Mouse (Mus musculus): ENCODE measurements around the gene Gm2663. TPM values are rescaled to one million over a fixed set of nuclear protein-coding genes. Genes with fewer than 3 reads are reported as not detected.
"Not testable (repeated sequence)": the region's sequence is repeated elsewhere in the genome, so short reads cannot be mapped to it uniquely, and the experiment has no call there.

Gene Gm2663
- polyA plus RNA-seq (2012; ENCODE audit: insufficient read depth, insufficient read length, missing spikeins) = not detected in 2 replicates

DNA sequence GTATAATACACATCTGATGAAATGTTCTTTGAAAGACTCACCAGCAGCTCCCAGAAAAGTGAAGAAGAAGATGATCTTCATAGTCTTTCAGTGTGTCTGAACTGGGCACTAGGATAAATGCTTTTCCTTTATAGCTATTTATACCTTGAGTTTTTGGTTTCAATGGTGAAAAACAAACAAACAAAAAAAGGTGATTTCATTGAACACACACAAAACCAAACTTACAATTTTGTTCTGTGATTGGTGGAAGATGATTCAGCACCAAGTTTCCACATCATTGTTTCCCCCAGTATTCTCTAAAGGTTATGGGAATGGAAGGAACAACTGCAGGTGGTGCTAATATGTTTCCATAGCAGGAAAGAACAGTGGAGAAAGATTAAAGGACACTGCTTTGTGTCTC, at the start of gene Gm2663:
Gene Gm2663 (minus strand): TSS at position 101 of the 400 bp plus-strand sequence.
- H3K4me1 ChIP-seq (ENCODE audit: control insufficient read depth, insufficient read depth, low read length); H3K4me3 ChIP-seq (ENCODE audit: insufficient read depth, low read length); H3K27ac ChIP-seq (ENCODE audit: insufficient read depth, low read depth, low read length): not testable (repeated sequence)

DNA sequence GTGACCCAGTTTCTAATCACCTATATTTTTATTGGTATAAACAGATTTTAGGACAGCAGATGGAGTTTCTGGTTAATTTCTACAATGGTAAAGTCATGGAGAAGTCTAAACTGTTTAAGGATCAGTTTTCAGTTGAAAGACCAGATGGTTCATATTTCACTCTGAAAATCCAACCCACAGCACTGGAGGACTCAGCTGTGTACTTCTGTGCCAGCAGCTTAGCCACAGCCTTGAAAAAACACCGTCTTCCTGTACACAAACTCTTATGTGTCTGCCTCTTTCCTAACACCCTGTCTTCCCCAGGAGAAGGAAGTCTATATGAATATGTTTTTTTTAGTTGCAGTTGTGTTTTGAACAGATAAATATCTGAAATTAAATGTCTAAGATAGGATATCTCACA, 49.3 kb upstream of the Gm2663 start:
- peaks cover 13% of the 10 kb centered on the region for H3K4me1 ChIP-seq (ENCODE audit: control insufficient read depth, insufficient read depth, low read length)

DNA sequence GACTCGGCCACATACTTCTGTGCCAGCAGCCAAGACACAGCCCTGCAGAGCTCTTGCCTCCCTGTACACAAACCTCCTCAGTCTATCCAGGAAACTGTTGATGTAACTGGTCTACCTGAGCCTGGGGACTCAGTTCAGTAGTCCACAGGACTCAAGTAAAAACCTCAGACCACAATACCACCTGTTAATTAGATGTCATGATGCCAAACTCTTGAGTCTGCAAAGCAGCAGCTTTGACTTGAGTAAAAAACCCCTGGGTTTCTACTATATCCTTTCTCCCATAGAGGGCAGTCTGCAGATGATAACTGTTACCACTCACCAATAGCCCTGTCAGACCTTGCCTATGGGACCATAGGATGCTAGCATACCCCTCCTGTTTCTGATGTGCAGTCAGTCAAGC, 48.7 kb upstream of the Gm2663 start:
- H3K4me1 ChIP-seq (ENCODE audit: control insufficient read depth, insufficient read depth, low read length) = peaks cover 13% of the 10 kb centered on the region
- no peak overlapping the region for H3K4me3 ChIP-seq (ENCODE audit: insufficient read depth, low read length)
- TF ChIP-seq CTCF (IDR thresholded peaks at IDR 0.05; ENCODE audit: low read depth, low read length) = no peak
- no peak for TF ChIP-seq POLR2A (IDR thresholded peaks at IDR 0.05; ENCODE audit: borderline replicate concordance, low read depth, low read length)
- no peak overlapping the region for H3K27ac ChIP-seq (ENCODE audit: insufficient read depth, low read depth, low read length)

More for the DNA sequence above, 49.3 kb upstream of the Gm2663 start:
- TF ChIP-seq CTCF (IDR thresholded peaks at IDR 0.05; ENCODE audit: low read depth, low read length) (no peak), POLR2A (IDR thresholded peaks at IDR 0.05; ENCODE audit: borderline replicate concordance, low read depth, low read length) (no peak)
- H3K27ac ChIP-seq (ENCODE audit: insufficient read depth, low read depth, low read length) = no peak overlapping the region
- H3K4me3 ChIP-seq (ENCODE audit: insufficient read depth, low read length) = no peak overlapping the region

DNA sequence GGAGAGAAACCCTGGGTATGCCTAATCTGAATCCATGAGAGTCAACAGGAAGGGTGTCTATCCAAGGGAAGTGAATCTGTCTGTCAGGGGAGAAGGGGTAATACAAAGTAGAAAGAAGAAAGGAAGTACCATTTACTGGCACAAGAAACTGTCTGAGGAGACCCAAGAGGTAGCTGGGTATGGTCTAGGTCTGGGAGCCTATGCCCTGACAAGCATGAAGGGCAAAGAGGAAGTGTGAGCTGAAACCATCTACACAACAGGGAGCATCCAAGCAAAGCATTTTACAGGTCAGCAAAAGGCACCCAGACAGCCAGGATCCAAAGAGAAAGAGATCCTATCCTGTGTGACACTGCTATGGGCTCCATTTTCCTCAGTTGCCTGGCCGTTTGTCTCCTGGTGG, 47.9 kb upstream of the Gm2663 start:
- peaks cover 13% of the 10 kb centered on the region for H3K4me1 ChIP-seq (ENCODE audit: control insufficient read depth, insufficient read depth, low read length)
- no peak for TF ChIP-seq POLR2A (IDR thresholded peaks at IDR 0.05; ENCODE audit: borderline replicate concordance, low read depth, low read length)
- TF ChIP-seq CTCF (IDR thresholded peaks at IDR 0.05; ENCODE audit: low read depth, low read length) = no peak
- no peak overlapping the region for H3K27ac ChIP-seq (ENCODE audit: insufficient read depth, low read depth, low read length)
- H3K4me3 ChIP-seq (ENCODE audit: insufficient read depth, low read length) = no peak overlapping the region

DNA sequence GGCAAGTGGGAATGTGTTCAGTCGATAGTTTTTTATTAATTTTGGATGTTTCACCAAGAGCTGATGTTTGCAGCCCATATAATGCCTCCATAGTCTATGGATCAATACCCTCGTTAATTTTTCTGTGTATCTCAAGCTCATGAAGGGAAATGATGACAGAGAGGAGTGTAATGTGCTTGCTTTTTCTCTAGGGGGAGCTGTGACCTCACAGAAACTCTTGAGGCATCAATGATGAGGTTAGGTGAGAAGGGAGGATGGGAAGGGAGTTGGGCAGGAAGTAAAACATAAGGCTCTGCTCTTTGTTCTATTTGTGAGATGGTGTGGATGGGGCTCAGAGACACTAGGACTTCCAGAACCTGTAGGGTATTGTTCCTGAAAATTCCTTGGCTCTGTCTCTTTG, 47.3 kb upstream of the Gm2663 start:
- peaks cover 13% of the 10 kb centered on the region for H3K4me1 ChIP-seq (ENCODE audit: control insufficient read depth, insufficient read depth, low read length)
- no peak overlapping the region for H3K4me3 ChIP-seq (ENCODE audit: insufficient read depth, low read length)
- TF ChIP-seq CTCF (IDR thresholded peaks at IDR 0.05; ENCODE audit: low read depth, low read length) (no peak), POLR2A (IDR thresholded peaks at IDR 0.05; ENCODE audit: borderline replicate concordance, low read depth, low read length) (no peak)
- H3K27ac ChIP-seq (ENCODE audit: insufficient read depth, low read depth, low read length) = no peak overlapping the region

DNA sequence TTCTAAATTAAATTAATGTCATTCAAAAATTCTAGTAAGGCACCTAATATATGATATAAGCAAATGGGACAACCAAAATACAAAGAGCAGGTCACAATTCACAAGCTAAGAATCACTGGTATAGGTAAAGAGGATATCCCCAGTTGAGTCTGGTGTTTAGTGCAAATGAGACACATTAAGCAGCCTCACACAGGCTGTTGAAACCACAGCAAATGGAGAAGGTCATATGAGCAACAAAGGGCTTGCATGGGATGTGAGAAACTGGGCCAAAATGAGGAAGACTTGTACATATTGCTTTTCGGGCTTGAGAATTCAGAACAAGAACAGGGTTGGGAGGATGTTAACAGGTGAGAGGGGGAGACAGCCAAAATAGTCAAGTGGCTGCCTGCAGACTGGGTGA, 45.5 kb upstream of the Gm2663 start:
- Histone ChIP-seq H3K4me3 (ENCODE audit: insufficient read depth, low read length) (no peak overlapping the region), H3K27ac (ENCODE audit: insufficient read depth, low read depth, low read length) (no peak overlapping the region), H3K4me1 (ENCODE audit: control insufficient read depth, insufficient read depth, low read length) (peaks cover 13% of the 10 kb centered on the region)
- TF ChIP-seq POLR2A (IDR thresholded peaks at IDR 0.05; ENCODE audit: borderline replicate concordance, low read depth, low read length) = no peak
- no peak for TF ChIP-seq CTCF (IDR thresholded peaks at IDR 0.05; ENCODE audit: low read depth, low read length)

DNA sequence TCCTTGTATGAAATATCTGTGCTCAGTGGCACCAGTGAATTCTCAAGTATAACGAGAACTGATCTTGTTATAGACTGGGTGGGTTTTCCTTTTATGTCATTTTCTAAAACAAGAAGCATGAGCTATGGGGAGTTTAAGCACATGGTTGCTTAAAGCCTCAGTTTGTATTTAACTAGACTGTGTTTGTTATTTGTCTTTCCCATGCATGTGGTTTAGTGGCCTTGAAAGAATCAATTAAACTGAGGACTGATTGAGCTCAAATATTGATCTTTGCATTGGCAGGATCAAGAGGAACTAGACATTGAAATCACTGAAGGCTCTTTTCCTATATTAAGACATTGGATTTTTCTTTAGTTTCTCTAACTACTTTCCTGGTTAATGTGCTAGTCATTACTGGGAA, 45.0 kb upstream of the Gm2663 start:
- H3K4me1 ChIP-seq (ENCODE audit: control insufficient read depth, insufficient read depth, low read length) = peaks cover 15% of the 10 kb centered on the region
- H3K27ac ChIP-seq (ENCODE audit: insufficient read depth, low read depth, low read length) = no peak overlapping the region
- no peak overlapping the region for H3K4me3 ChIP-seq (ENCODE audit: insufficient read depth, low read length)
- no peak for TF ChIP-seq CTCF (IDR thresholded peaks at IDR 0.05; ENCODE audit: low read depth, low read length)
- TF ChIP-seq POLR2A (IDR thresholded peaks at IDR 0.05; ENCODE audit: borderline replicate concordance, low read depth, low read length) = no peak

DNA sequence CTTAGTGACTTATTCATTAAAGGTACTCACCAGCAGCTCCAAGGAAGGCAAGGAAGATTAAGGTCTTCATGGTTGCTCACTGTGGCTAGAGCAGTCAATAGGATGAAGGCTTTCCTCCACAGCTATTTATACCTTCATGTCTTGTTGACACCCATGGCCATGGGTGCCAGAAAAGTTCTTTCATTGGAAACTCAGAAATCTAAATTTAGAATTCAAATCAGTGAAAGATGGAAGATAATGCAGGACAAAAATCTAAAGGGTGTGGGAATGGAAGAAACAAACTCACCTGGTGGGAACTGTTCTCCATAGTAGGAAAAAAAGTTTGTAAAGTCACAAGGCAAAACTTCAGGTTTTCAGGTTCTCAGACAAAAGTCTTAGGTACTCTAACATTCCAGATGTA, 36.1 kb upstream of the Gm2663 start, which contains the start of gene 2210010C04Rik:
Gene 2210010C04Rik (minus strand): TSS at position 101 of the 400 bp plus-strand sequence.
- peaks cover 9% of the 10 kb centered on the region for H3K4me1 ChIP-seq (ENCODE audit: control insufficient read depth, insufficient read depth, low read length)
- no peak within 1 kb of the TSS for H3K27ac ChIP-seq (ENCODE audit: insufficient read depth, low read depth, low read length)
- TF ChIP-seq CTCF (IDR thresholded peaks at IDR 0.05; ENCODE audit: low read depth, low read length) = no peak
- TF ChIP-seq POLR2A (IDR thresholded peaks at IDR 0.05; ENCODE audit: borderline replicate concordance, low read depth, low read length) = no peak
- H3K4me3 ChIP-seq (ENCODE audit: insufficient read depth, low read length) = no peak within 1 kb of the TSS

DNA sequence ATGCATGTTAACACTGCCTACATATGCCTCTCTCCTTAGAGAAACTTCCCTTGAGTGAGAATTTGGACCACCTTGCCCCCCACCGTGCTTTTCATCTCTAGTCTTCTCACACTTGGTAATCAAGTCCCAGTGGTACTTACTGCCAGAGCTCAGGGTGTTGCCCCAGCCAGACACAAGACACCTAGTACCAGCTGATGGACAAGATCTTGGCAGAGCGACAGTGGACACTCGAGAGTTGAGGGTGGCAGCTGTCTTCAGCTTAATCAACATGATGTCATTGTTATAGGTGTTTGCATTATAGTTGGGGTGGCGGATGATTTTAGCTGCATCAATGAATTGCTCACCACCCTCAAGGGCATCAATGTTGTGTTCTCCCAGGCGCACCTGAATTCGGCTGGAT, 33.5 kb upstream of the Gm2663 start:
- no peak overlapping the region for H3K27ac ChIP-seq (ENCODE audit: insufficient read depth, low read depth, low read length)
- H3K4me3 ChIP-seq (ENCODE audit: insufficient read depth, low read length) = no peak overlapping the region
- TF ChIP-seq POLR2A (IDR thresholded peaks at IDR 0.05; ENCODE audit: borderline replicate concordance, low read depth, low read length) = no peak
- no peak for TF ChIP-seq CTCF (IDR thresholded peaks at IDR 0.05; ENCODE audit: low read depth, low read length)
- peaks cover 2% of the 10 kb centered on the region for H3K4me1 ChIP-seq (ENCODE audit: control insufficient read depth, insufficient read depth, low read length)

DNA sequence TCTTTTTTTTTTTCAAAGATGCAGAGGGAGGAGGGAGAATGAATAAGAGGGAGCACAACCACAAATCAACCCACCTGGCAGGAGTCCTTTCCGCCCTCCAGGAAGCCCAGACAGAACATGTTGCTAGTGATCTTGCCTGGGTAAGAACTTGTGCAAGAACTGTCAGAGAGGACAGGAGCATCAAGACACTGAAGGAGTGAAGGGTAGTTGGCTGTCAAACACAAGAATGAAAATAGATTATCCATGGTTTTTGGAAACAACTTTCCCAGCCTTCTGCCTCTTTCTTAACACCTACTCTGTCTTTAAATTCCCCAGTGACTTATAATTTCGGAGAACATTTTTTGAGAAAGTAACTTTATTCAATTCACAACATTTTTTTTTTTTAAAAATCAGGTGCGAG, 33.0 kb upstream of the Gm2663 start:
- Histone ChIP-seq H3K27ac (ENCODE audit: insufficient read depth, low read depth, low read length) (no peak overlapping the region), H3K4me3 (ENCODE audit: insufficient read depth, low read length) (no peak overlapping the region), H3K4me1 (ENCODE audit: control insufficient read depth, insufficient read depth, low read length) (peaks cover 7% of the 10 kb centered on the region)
- TF ChIP-seq CTCF (IDR thresholded peaks at IDR 0.05; ENCODE audit: low read depth, low read length) (no peak), POLR2A (IDR thresholded peaks at IDR 0.05; ENCODE audit: borderline replicate concordance, low read depth, low read length) (no peak)

DNA sequence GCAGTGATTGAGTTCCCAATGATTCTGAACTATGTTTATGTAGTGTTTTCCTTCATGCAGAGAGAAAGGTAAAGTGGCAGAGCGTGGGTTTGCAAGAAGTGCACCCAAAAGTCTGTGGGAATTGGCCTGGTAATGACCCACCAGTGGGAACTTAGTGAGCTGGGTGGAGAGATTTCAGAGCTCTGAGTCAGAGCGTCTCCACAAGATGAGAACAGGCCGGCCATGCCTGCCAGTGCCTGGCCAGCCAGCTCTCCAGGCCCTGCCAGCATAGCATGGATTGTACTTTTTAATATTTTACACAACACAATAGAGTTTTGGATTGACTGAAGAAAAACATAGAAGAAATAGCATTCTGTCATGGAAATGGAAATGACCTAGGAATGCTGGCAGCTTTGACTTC, 31.5 kb upstream of the Gm2663 start:
- no peak overlapping the region for H3K27ac ChIP-seq (ENCODE audit: insufficient read depth, low read depth, low read length)
- H3K4me3 ChIP-seq (ENCODE audit: insufficient read depth, low read length) = no peak overlapping the region
- TF ChIP-seq CTCF (IDR thresholded peaks at IDR 0.05; ENCODE audit: low read depth, low read length) (no peak), POLR2A (IDR thresholded peaks at IDR 0.05; ENCODE audit: borderline replicate concordance, low read depth, low read length) (no peak)
- peaks cover 19% of the 10 kb centered on the region for H3K4me1 ChIP-seq (ENCODE audit: control insufficient read depth, insufficient read depth, low read length)

Measured in bone marrow macrophage, adult 2 months (primary cell).